9 mouse cellular contexts compared by ENCODE assay signal in the genomic region with DNA sequence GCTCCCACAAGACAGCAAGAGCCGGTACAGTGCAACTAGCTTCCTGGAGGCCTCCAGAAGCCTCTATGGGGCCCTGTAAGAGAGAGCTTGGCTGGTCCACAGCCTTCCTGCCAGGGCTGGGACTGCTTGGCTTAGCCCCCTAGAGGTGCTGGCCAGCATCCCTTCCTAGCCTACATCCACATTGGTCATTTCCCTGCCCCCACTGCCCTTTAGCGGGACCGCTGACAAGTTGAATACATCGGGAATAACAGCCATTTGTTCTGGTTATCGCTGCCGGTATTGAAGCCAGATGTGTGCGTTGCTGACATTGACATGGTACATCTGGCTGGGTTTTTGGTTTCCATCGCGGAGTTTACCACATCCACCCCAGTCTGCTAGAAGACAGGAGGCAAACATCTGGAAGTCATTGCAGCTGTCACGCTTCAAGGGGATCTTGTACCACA.
DNase-seq lines count a peak whose midpoint lies in the region; ATAC-seq and TF ChIP-seq lines count a peak whose summit lies in the region.
"Had no signal": no experiment of that assay in that cellular context is flagged by ENCODE, and none has a peak within 500 bp of the region (broad histone marks: within the 10 kb centered on the region; RNA-seq: fewer than 3 reads in every experiment).

No protein-coding gene starts in this region.

- no peak overlapping the region for H3K27ac ChIP-seq in liver, embryonic 11.5 days (ENCODE audit: low read depth, low read length)
- no peak overlapping the region for H3K27ac ChIP-seq in liver, postnatal 0 days (ENCODE audit: low read depth)
- H3K27ac ChIP-seq: hindbrain, embryonic 15.5 days had no signal

- H3K4me1 ChIP-seq in liver, embryonic 11.5 days (replicated peaks; ENCODE audit: control insufficient read depth, insufficient read depth, low read length), result no peaks in the 10 kb centered on the region
- no peaks in the 10 kb centered on the region for H3K4me1 ChIP-seq in liver, postnatal 0 days (ENCODE audit: insufficient read depth)
- H3K4me1 ChIP-seq: hindbrain, embryonic 15.5 days had no signal

- DNase-seq in liver, embryonic 11.5 days (ENCODE audit: low spot score), result peak; percentile 44
- no peak for DNase-seq in liver, postnatal 0 days
- DNase-seq in gastrocnemius, postnatal 25 days, result peak; percentile 19
- peak; percentile 38 for DNase-seq in kidney, adult 18-20 months
- peak; percentile 67 for DNase-seq in lung, postnatal 36 days
- no peak for DNase-seq in cerebellum, postnatal 10 days
- DNase-seq in cerebellum, adult 18-20 months, result no peak

- TF ChIP-seq CTCF in liver, postnatal 0 days (IDR thresholded peaks at IDR 0.05; ENCODE audit: low read depth), result no peak

- no peak overlapping the region for H3K4me3 ChIP-seq in liver, embryonic 11.5 days (ENCODE audit: low read depth, low read length)
- H3K4me3 ChIP-seq in liver, postnatal 0 days (ENCODE audit: low read depth, low read length), result no peak overlapping the region
- H3K4me3 ChIP-seq: hindbrain, embryonic 15.5 days had no signal

- H3K9me3 ChIP-seq in liver, embryonic 11.5 days (ENCODE audit: control insufficient read depth, low read length), result no peaks in the 10 kb centered on the region
- peaks cover 3% of the 10 kb centered on the region; the same call in 1 of the 2 replicates for H3K9me3 ChIP-seq in liver, postnatal 0 days (ENCODE audit: low read length)
- H3K9me3 ChIP-seq: hindbrain, embryonic 15.5 days had no signal

- 64% methylated on average over 10 of the region's 10 CpGs for WGBS in liver, embryonic 11.5 days
- WGBS in liver, postnatal 0 days (ENCODE audit: insufficient replicate concordance), result 78% methylated on average over 10 of the region's 10 CpGs

- no peak for TF ChIP-seq EP300 in liver, postnatal 0 days (IDR thresholded peaks at IDR 0.05; ENCODE audit: low read depth)

- no peak for ATAC-seq in liver, embryonic 11.5 days (replicated peaks; ENCODE audit: low FRiP score)
- ATAC-seq in liver, postnatal 0 days, result no peak
- no peak for ATAC-seq in monocyte, adult 5-6 weeks (replicated peaks; ENCODE audit: insufficient number of reproducible peaks, low FRiP score, low TSS enrichment, poor library complexity, severe bottlenecking)

- no peaks in the 10 kb centered on the region for H3K36me3 ChIP-seq in liver, embryonic 11.5 days (ENCODE audit: control insufficient read depth, insufficient read depth, low read length)
- H3K36me3 ChIP-seq in liver, postnatal 0 days (replicated peaks; ENCODE audit: insufficient read depth, low read length), result no peaks in the 10 kb centered on the region
- H3K36me3 ChIP-seq: hindbrain, embryonic 15.5 days had no signal

- no peak overlapping the region for H3K9ac ChIP-seq in liver, embryonic 11.5 days (ENCODE audit: low read depth, low read length)
- H3K9ac ChIP-seq in liver, postnatal 0 days (replicated peaks), result no peak overlapping the region
- H3K9ac ChIP-seq: hindbrain, embryonic 15.5 days had no signal

- no peak overlapping the region for H3K4me2 ChIP-seq in liver, embryonic 11.5 days
- H3K4me2 ChIP-seq in liver, postnatal 0 days (ENCODE audit: low read depth, low read length), result no peak overlapping the region
- H3K4me2 ChIP-seq: hindbrain, embryonic 15.5 days had no signal

- H3K27me3 ChIP-seq in liver, embryonic 11.5 days (replicated peaks; ENCODE audit: control insufficient read depth, insufficient read depth, low read length), result no peaks in the 10 kb centered on the region
- H3K27me3 ChIP-seq in liver, postnatal 0 days (ENCODE audit: insufficient read depth, low read length), result no peaks in the 10 kb centered on the region
- H3K27me3 ChIP-seq: hindbrain, embryonic 15.5 days had no signal

Comparison
In these comparisons a context has a peak if more than half of its experiments do, and no peak if none do; other contexts are left out.
1. DNase-seq: peak in liver, embryonic 11.5 days (single experiment), gastrocnemius, postnatal 25 days (single experiment), kidney, adult 18-20 months (single experiment) and lung, postnatal 36 days (single experiment); none in liver, postnatal 0 days (single experiment), cerebellum, postnatal 10 days (0 of 2) and cerebellum, adult 18-20 months (0 of 2).